Mouse (Mus musculus) heart, postnatal 4 days (tissue): ENCODE data around the gene Gucy2c. TPM values are rescaled to one million over a fixed set of nuclear protein-coding genes. Genes with fewer than 3 reads are reported as not detected.
"Not testable (repeated sequence)": the region's sequence is repeated elsewhere in the genome, so short reads cannot be mapped to it uniquely, and the experiment has no call there.

ENCODE experiments used
- DNase-seq: peaks from one replicate; pipeline ENCODE4 v3.0.0; 2021
- total RNA-seq, 2 experiments: library from RNA; stranded (reverse); gene quantifications; 2 replicates each; pipeline ENCODE4 v1.2.3; 2021

Gene Gucy2c
- total RNA-seq, 2 experiments from 2014 or later: not detected

- no peak for DNase-seq
Measured at GRCm38 (mm10) chr6:136803093-136803738, 21.7 kb upstream of the Gucy2c start.

GRCm38 (mm10) chr6:136801274-136801673, 19.7 kb upstream of the Gucy2c start:
- DNase-seq: no peak

GRCm38 (mm10) chr6:136800710-136801109, 19.1 kb upstream of the Gucy2c start:
- no peak for DNase-seq

- DNase-seq: not testable (repeated sequence)
Measured at GRCm38 (mm10) chr6:136797874-136798693, 16.5 kb upstream of the Gucy2c start.

- no peak for DNase-seq
Measured at GRCm38 (mm10) chr6:136795850-136796249, 14.3 kb upstream of the Gucy2c start.

GRCm38 (mm10) chr6:136795110-136795509, 13.5 kb upstream of the Gucy2c start:
- DNase-seq: no peak

- DNase-seq: no peak
Measured at GRCm38 (mm10) chr6:136793831-136794525, 12.4 kb upstream of the Gucy2c start.

- DNase-seq: no peak
Measured at GRCm38 (mm10) chr6:136792884-136793758, 11.6 kb upstream of the Gucy2c start.

GRCm38 (mm10) chr6:136789391-136789971, 7.9 kb upstream of the Gucy2c start:
- peak; percentile 79 for DNase-seq

- no peak for DNase-seq
Measured at GRCm38 (mm10) chr6:136782761-136783160, 1.2 kb upstream of the Gucy2c start.

GRCm38 (mm10) chr6:136782146-136782545, 581 bp upstream of the Gucy2c start:
- no peak for DNase-seq

GRCm38 (mm10) chr6:136776392-136776791, 5.2 kb downstream of the Gucy2c start:
- DNase-seq: no peak

- DNase-seq: no peak
Measured at GRCm38 (mm10) chr6:136769859-136770258, 11.7 kb downstream of the Gucy2c start.

GRCm38 (mm10) chr6:136769143-136769542, 12.4 kb downstream of the Gucy2c start:
- no peak for DNase-seq

GRCm38 (mm10) chr6:136763912-136764311, 17.7 kb downstream of the Gucy2c start:
- DNase-seq: peak; percentile 12

- DNase-seq: no peak
Measured at GRCm38 (mm10) chr6:136750567-136750966, 31.0 kb downstream of the Gucy2c start.

- no peak for DNase-seq
Measured at GRCm38 (mm10) chr6:136745586-136745985, 36.0 kb downstream of the Gucy2c start.

GRCm38 (mm10) chr6:136743729-136744128, 37.8 kb downstream of the Gucy2c start:
- no peak for DNase-seq

GRCm38 (mm10) chr6:136742352-136743118, 39.0 kb downstream of the Gucy2c start:
- peak; percentile 92 for DNase-seq

GRCm38 (mm10) chr6:136741281-136741680, 40.3 kb downstream of the Gucy2c start:
- DNase-seq: no peak

GRCm38 (mm10) chr6:136735766-136736165, 45.8 kb downstream of the Gucy2c start:
- no peak for DNase-seq
